Mouse (Mus musculus): ENCODE measurements at regions not wholly inside any gene's neighbourhood (a gene's known extent, or its start where the extent isn't known, plus 50 kb on each side); places are given as distances from the start of the nearest gene placed in this dataset.

- H3K4me3 ChIP-seq (replicated peaks; ENCODE audit: low read depth, low read length), result 0 out of 2 replicates have a peak overlapping the region, but pooled peaks have one; percentile 12
- peak overlapping the region; percentile 45; the same call in 1 of the 2 replicates for H3K27ac ChIP-seq (replicated peaks; ENCODE audit: low read depth, low read length)
- ATAC-seq (ENCODE audit: low FRiP score, low TSS enrichment) (peak; percentile 84; the same call in 1 of the 2 replicates), DNase-seq (peak; percentile 88)
- no peaks in the 10 kb centered on the region for H3K36me3 ChIP-seq (ENCODE audit: control insufficient read depth, insufficient read depth, low read length)
- H3K4me2 ChIP-seq (ENCODE audit: low read length), result peak overlapping the region; percentile 44
- no peak overlapping the region; the same call in none of the 2 replicates for H3K9ac ChIP-seq (replicated peaks; ENCODE audit: low read length)
- no peaks in the 10 kb centered on the region for H3K27me3 ChIP-seq (ENCODE audit: control insufficient read depth, insufficient read depth, low read length)
- peaks cover 13% of the 10 kb centered on the region for H3K4me1 ChIP-seq (ENCODE audit: control insufficient read depth, insufficient read depth, low read length)
- WGBS, result 18% methylated on average over 11 of the region's 11 CpGs
- no peaks in the 10 kb centered on the region for H3K9me3 ChIP-seq (ENCODE audit: control insufficient read depth, low read length)
Observed at GRCm38 (mm10) chr15:56077838-56078567, 1399.4 kb downstream of the Slc22a22 start.

GRCm38 (mm10) chr15:56077081-56077480 is 1400.3 kb downstream of the Slc22a22 start:
- H3K4me2 ChIP-seq (ENCODE audit: low read length), result no peak overlapping the region
- peak; percentile 14 for DNase-seq
- no peaks in the 10 kb centered on the region for H3K36me3 ChIP-seq (ENCODE audit: control insufficient read depth, insufficient read depth, low read length)
- H3K4me3 ChIP-seq (replicated peaks; ENCODE audit: low read depth, low read length), result no peak overlapping the region
- no peak overlapping the region for H3K9ac ChIP-seq (replicated peaks; ENCODE audit: low read length)
- WGBS, result 73% methylated on average over 1 of the region's 1 CpGs
- peaks cover 13% of the 10 kb centered on the region for H3K4me1 ChIP-seq (ENCODE audit: control insufficient read depth, insufficient read depth, low read length)
- no peak for ATAC-seq (ENCODE audit: low FRiP score, low TSS enrichment)
- H3K27me3 ChIP-seq (ENCODE audit: control insufficient read depth, insufficient read depth, low read length), result no peaks in the 10 kb centered on the region
- H3K27ac ChIP-seq (replicated peaks; ENCODE audit: low read depth, low read length), result peak overlapping the region; percentile 41; the same call in 1 of the 2 replicates
- H3K9me3 ChIP-seq (ENCODE audit: control insufficient read depth, low read length), result 0 out of 2 replicates have a peak, but pooled peaks cover 2% of the 10 kb centered on the region

- no peak for ATAC-seq (ENCODE audit: low FRiP score, low TSS enrichment)
- Histone ChIP-seq H3K4me3 (replicated peaks; ENCODE audit: low read depth, low read length) (no peak overlapping the region), H3K9me3 (ENCODE audit: control insufficient read depth, low read length) (0 out of 2 replicates have a peak, but pooled peaks cover 2% of the 10 kb centered on the region), H3K9ac (replicated peaks; ENCODE audit: low read length) (no peak overlapping the region), H3K36me3 (ENCODE audit: control insufficient read depth, insufficient read depth, low read length) (no peaks in the 10 kb centered on the region), H3K4me2 (ENCODE audit: low read length) (no peak overlapping the region), H3K27me3 (ENCODE audit: control insufficient read depth, insufficient read depth, low read length) (no peaks in the 10 kb centered on the region), H3K4me1 (ENCODE audit: control insufficient read depth, insufficient read depth, low read length) (peaks cover 13% of the 10 kb centered on the region), H3K27ac (replicated peaks; ENCODE audit: low read depth, low read length) (no peak overlapping the region)
- 93% methylated on average over 1 of the region's 1 CpGs for WGBS
- no peak for DNase-seq
Observed at GRCm38 (mm10) chr15:56076680-56077079, 1400.7 kb downstream of the Slc22a22 start.

GRCm38 (mm10) chr15:56069511-56069910 is 1407.9 kb downstream of the Slc22a22 start:
- H3K4me2 ChIP-seq (ENCODE audit: low read length), result no peak overlapping the region
- 0 out of 2 replicates have a peak, but pooled peaks cover 2% of the 10 kb centered on the region for H3K9me3 ChIP-seq (ENCODE audit: control insufficient read depth, low read length)
- no peaks in the 10 kb centered on the region for H3K36me3 ChIP-seq (ENCODE audit: control insufficient read depth, insufficient read depth, low read length)
- ATAC-seq (ENCODE audit: low FRiP score, low TSS enrichment) (no peak), DNase-seq (no peak)
- WGBS, result 88% methylated on average over 2 of the region's 2 CpGs
- no peak overlapping the region for H3K9ac ChIP-seq (replicated peaks; ENCODE audit: low read length)
- no peak overlapping the region for H3K4me3 ChIP-seq (replicated peaks; ENCODE audit: low read depth, low read length)
- H3K4me1 ChIP-seq (ENCODE audit: control insufficient read depth, insufficient read depth, low read length), result no peaks in the 10 kb centered on the region
- no peaks in the 10 kb centered on the region for H3K27me3 ChIP-seq (ENCODE audit: control insufficient read depth, insufficient read depth, low read length)
- no peak overlapping the region for H3K27ac ChIP-seq (replicated peaks; ENCODE audit: low read depth, low read length)

- Histone ChIP-seq H3K9ac (replicated peaks; ENCODE audit: low read length) (no peak overlapping the region), H3K36me3 (ENCODE audit: control insufficient read depth, insufficient read depth, low read length) (no peaks in the 10 kb centered on the region), H3K4me1 (ENCODE audit: control insufficient read depth, insufficient read depth, low read length) (no peaks in the 10 kb centered on the region), H3K4me3 (replicated peaks; ENCODE audit: low read depth, low read length) (no peak overlapping the region), H3K27ac (replicated peaks; ENCODE audit: low read depth, low read length) (no peak overlapping the region), H3K27me3 (ENCODE audit: control insufficient read depth, insufficient read depth, low read length) (no peaks in the 10 kb centered on the region), H3K9me3 (ENCODE audit: control insufficient read depth, low read length) (no peaks in the 10 kb centered on the region), H3K4me2 (ENCODE audit: low read length) (no peak overlapping the region)
- ATAC-seq (ENCODE audit: low FRiP score, low TSS enrichment) (no peak), DNase-seq (no peak)
- WGBS, result 82% methylated on average over 3 of the region's 3 CpGs
Observed at GRCm38 (mm10) chr15:56067214-56067613, 1410.2 kb downstream of the Slc22a22 start.

- H3K4me2 ChIP-seq (ENCODE audit: low read length), result no peak overlapping the region
- no peaks in the 10 kb centered on the region for H3K27me3 ChIP-seq (ENCODE audit: control insufficient read depth, insufficient read depth, low read length)
- H3K9me3 ChIP-seq (ENCODE audit: control insufficient read depth, low read length), result no peaks in the 10 kb centered on the region
- no peak overlapping the region for H3K4me3 ChIP-seq (replicated peaks; ENCODE audit: low read depth, low read length)
- 82% methylated on average over 4 of the region's 4 CpGs for WGBS
- no peak for ATAC-seq (ENCODE audit: low FRiP score, low TSS enrichment)
- H3K36me3 ChIP-seq (ENCODE audit: control insufficient read depth, insufficient read depth, low read length), result no peaks in the 10 kb centered on the region
- no peak overlapping the region for H3K9ac ChIP-seq (replicated peaks; ENCODE audit: low read length)
- no peak overlapping the region for H3K27ac ChIP-seq (replicated peaks; ENCODE audit: low read depth, low read length)
- DNase-seq, result no peak
- H3K4me1 ChIP-seq (ENCODE audit: control insufficient read depth, insufficient read depth, low read length), result no peaks in the 10 kb centered on the region
Observed at GRCm38 (mm10) chr15:56066540-56066939, 1410.9 kb downstream of the Slc22a22 start.

- 34% methylated on average over 7 of the region's 7 CpGs for WGBS
Observed at GRCm38 (mm10) chr15:56065872-56066534, 1411.4 kb downstream of the Slc22a22 start.

GRCm38 (mm10) chr15:56062576-56062975 is 1414.8 kb downstream of the Slc22a22 start:
- Histone ChIP-seq H3K36me3 (ENCODE audit: control insufficient read depth, insufficient read depth, low read length) (no peaks in the 10 kb centered on the region), H3K4me3 (replicated peaks; ENCODE audit: low read depth, low read length) (no peak overlapping the region), H3K9me3 (ENCODE audit: control insufficient read depth, low read length) (no peaks in the 10 kb centered on the region), H3K4me1 (ENCODE audit: control insufficient read depth, insufficient read depth, low read length) (no peaks in the 10 kb centered on the region), H3K27me3 (ENCODE audit: control insufficient read depth, insufficient read depth, low read length) (no peaks in the 10 kb centered on the region), H3K9ac (replicated peaks; ENCODE audit: low read length) (no peak overlapping the region), H3K27ac (replicated peaks; ENCODE audit: low read depth, low read length) (no peak overlapping the region), H3K4me2 (ENCODE audit: low read length) (no peak overlapping the region)
- ATAC-seq (ENCODE audit: low FRiP score, low TSS enrichment) (no peak), DNase-seq (no peak)
- WGBS, result 76% methylated on average over 3 of the region's 3 CpGs

More at GRCm38 (mm10) chr15:56065872-56066534, 1411.4 kb downstream of the Slc22a22 start:
- H3K9ac ChIP-seq (replicated peaks; ENCODE audit: low read length), result no peak overlapping the region
- no peaks in the 10 kb centered on the region for H3K9me3 ChIP-seq (ENCODE audit: control insufficient read depth, low read length)
- H3K36me3 ChIP-seq (ENCODE audit: control insufficient read depth, insufficient read depth, low read length), result no peaks in the 10 kb centered on the region
- no peak overlapping the region for H3K4me2 ChIP-seq (ENCODE audit: low read length)
- H3K4me3 ChIP-seq (replicated peaks; ENCODE audit: low read depth, low read length), result no peak overlapping the region
- H3K4me1 ChIP-seq (ENCODE audit: control insufficient read depth, insufficient read depth, low read length), result no peaks in the 10 kb centered on the region
- DNase-seq, result peak; percentile 89
- ATAC-seq (ENCODE audit: low FRiP score, low TSS enrichment), result peak; percentile 61; the same call in 1 of the 2 replicates
- H3K27ac ChIP-seq (replicated peaks; ENCODE audit: low read depth, low read length), result no peak overlapping the region
- no peaks in the 10 kb centered on the region for H3K27me3 ChIP-seq (ENCODE audit: control insufficient read depth, insufficient read depth, low read length)

Data from midbrain, embryonic 14.5 days (tissue).